Mouse (Mus musculus): ENCODE measurements at regions not wholly inside any gene's neighbourhood (a gene's known extent, or its start where the extent isn't known, plus 50 kb on each side); places are given as distances from the start of the nearest gene placed in this dataset.

DNA sequence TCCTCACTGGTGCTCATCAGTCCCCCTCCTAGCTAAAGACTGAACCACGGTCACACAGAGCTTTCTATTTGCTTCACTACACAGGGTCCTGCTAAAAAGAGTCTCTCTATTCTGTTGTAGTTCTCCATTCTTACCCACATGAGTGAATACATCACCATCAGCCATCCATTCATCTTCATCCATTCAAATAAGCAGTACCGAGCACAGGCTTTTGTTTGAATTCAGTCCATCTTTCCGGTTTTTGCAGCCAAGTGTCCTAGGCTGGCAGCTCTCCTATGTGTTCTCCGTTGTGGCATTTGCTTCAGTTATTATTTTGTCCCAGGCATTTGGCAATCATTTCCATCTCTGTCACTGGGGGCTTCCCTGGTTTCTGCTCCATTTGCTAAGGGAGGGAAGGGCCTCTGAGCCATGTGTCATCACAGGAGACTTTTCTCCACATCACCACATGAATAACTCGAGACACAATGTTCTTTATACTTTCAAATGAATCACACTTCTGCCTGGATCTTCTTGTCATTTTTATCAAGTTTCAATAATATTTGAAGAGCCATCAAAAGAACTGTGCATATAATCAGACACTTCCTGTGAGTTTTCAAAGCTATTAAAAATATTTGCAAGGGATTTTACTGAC lies 366.1 kb downstream of the Dnajb9 start:
- TF ChIP-seq POLR2A (IDR thresholded peaks at IDR 0.05; ENCODE audit: borderline replicate concordance, low read depth, low read length) (no peak), CTCF (IDR thresholded peaks at IDR 0.05; ENCODE audit: low read depth, low read length) (no peak)
